Mouse (Mus musculus) olfactory bulb, adult 2 months (tissue): ENCODE results near the gene Lrrn2.

Source experiments
- CTCF ChIP-seq: fragments of 200-500 bp; IDR thresholded peaks from 2 replicates; pipeline ENCODE4 v1.5.1; 2012; ENCODE audit warnings: low read depth, mild to moderate bottlenecking, low read length, moderate library complexity; ENCODE audit not compliant: insufficient read depth
- POLR2A ChIP-seq: fragments of 200-500 bp; IDR thresholded peaks from 2 replicates; pipeline ENCODE4 v1.6.1; 2012; ENCODE audit warnings: mild to moderate bottlenecking, low read depth, low read length, moderate library complexity; ENCODE audit not compliant: insufficient read depth

GRCm38 (mm10) chr1:132899029-132899428 is 19.0 kb downstream of the Lrrn2 start:
- TF ChIP-seq CTCF (no peak), POLR2A (no peak)
